Mouse (Mus musculus): ENCODE measurements around the gene 2310009B15Rik.

The 2310009B15Rik gene

GRCm38 (mm10) chr1:138842756-138843155 lies 13.9 kb downstream of the 2310009B15Rik start:
- peak; percentile 43 for DNase-seq (ENCODE audit: low read depth, low spot score)

- peak; percentile 64 for DNase-seq (ENCODE audit: low read depth, low spot score)
These were observed 14.3 kb downstream of the 2310009B15Rik start for GRCm38 (mm10) chr1:138842315-138842714.

- peak; percentile 73 for DNase-seq (ENCODE audit: low read depth, low spot score)
These were observed 15.2 kb downstream of the 2310009B15Rik start for GRCm38 (mm10) chr1:138841306-138842095.

GRCm38 (mm10) chr1:138840440-138841305 lies 16.0 kb downstream of the 2310009B15Rik start:
- DNase-seq (ENCODE audit: low read depth, low spot score) = no peak

GRCm38 (mm10) chr1:138839809-138840430 lies 16.7 kb downstream of the 2310009B15Rik start:
- no peak for DNase-seq (ENCODE audit: low read depth, low spot score)

GRCm38 (mm10) chr1:138839291-138839690 lies 17.4 kb downstream of the 2310009B15Rik start:
- DNase-seq (ENCODE audit: low read depth, low spot score) = no peak

GRCm38 (mm10) chr1:138837786-138838743 lies 18.6 kb downstream of the 2310009B15Rik start:
- peak; percentile 36 for DNase-seq (ENCODE audit: low read depth, low spot score)

GRCm38 (mm10) chr1:138835355-138835900 lies 21.2 kb downstream of the 2310009B15Rik start:
- peak; percentile 70 for DNase-seq (ENCODE audit: low read depth, low spot score)

GRCm38 (mm10) chr1:138831309-138831708 lies 25.3 kb downstream of the 2310009B15Rik start:
- peak; percentile 74 for DNase-seq (ENCODE audit: low read depth, low spot score)

GRCm38 (mm10) chr1:138826841-138827240 lies 29.8 kb downstream of the 2310009B15Rik start:
- DNase-seq (ENCODE audit: low read depth, low spot score) = no peak

GRCm38 (mm10) chr1:138822985-138823322 lies 33.7 kb downstream of the 2310009B15Rik start:
- DNase-seq (ENCODE audit: low read depth, low spot score) = no peak

- DNase-seq (ENCODE audit: low read depth, low spot score) = no peak
These were observed 34.2 kb downstream of the 2310009B15Rik start for GRCm38 (mm10) chr1:138822255-138822984.
